Mouse (Mus musculus) 3134 (cell line): ENCODE measurements around the gene Hist2h3b.
"Not testable (repeated sequence)": the region's sequence is repeated elsewhere in the genome, so short reads cannot be mapped to it uniquely, and the experiment has no call there.

ENCODE experiments used
- DNase-seq: peaks from one replicate; pipeline ENCODE4 v3.0.0-alpha.2; 2011; ENCODE audit warnings: low spot score; ENCODE audit not compliant: insufficient read length; ENCODE audit errors: extremely low read depth

Hist2h3b gene

DNA sequence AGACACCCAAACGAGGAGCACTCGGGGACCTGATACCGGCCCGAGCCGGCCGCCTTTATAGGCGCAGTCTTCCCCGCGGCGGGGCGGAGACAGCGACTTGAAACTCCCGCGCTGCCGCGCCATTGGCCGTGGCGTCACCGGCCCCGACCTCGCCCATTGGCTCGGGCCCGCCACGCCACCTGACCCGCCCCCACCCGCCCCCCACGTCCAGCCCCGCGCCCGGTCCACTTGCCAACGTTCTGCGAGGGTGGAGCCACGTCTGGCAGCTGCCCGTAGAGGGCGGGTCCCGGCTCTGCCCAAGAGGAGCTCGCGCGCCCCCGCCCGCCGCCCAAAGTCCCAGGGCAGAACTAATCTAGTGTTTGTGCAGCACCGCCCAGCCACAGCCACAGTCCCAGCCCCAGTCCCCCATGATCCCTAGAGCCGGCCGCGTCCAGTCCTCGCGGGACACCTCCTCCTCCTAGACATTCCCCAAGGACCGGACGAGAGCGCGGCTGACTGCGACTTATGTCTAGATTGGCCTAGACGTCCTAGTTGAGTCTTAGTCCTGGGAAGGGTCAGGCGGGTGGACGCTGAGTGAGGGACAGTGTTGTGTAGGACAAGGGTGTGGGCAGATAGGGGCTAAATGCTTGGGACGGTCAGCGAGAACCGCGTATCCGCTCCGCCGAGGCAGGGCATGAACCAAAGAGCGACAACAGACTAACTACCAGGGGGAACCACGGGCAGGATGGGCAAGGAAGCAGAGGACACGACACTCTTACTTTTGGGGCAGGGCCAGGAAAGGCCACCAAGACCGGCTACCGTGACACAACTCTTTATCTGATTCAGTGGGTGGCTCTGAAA lies 29.3 kb upstream of the Hist2h3b start, which contains the start of gene Hist2h3c2:
Gene Hist2h3c2, minus strand, starts transcription at position 174 of the 840 bp plus-strand sequence.
- DNase-seq: not testable (repeated sequence)

DNA sequence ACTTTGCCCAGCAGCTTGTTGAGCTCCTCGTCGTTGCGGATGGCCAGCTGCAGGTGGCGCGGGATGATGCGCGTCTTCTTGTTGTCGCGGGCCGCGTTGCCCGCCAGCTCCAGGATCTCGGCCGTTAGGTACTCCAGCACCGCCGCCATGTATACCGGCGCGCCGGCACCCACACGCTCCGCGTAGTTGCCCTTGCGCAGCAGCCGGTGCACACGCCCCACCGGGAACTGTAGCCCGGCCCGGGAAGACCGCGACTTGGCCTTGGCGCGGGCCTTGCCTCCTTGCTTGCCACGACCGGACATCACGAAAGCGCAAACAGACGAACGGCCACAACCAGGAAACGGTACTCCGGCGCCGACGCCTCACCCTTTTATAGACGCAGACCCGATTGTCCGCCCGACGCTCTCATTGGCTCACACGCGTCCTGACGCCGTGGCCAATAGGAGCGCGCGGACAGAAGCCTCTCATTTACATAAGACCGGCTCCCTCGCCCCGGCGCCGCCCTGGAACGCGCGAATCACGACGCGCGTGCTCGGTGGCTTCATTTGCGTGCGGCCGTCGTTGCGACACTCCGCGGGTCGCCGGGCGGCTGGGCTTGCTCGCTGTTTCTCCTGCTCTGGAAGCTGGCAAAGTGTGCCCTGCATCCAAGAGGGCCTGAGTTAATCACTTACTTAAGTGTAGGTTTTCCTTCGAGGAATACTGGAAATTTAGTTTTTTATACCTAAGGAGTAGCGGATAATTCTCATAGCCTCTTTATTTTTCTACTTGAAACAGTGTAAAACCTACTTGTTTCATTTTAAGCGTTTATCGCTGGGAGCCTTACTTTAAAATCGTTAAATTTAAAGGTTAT lies 28.3 kb upstream of the Hist2h3b start, which contains the start of gene Hist2h2aa2:
Gene Hist2h2aa2, minus strand, starts transcription at position 328 of the 850 bp plus-strand sequence.
- DNase-seq: peak; percentile 93

DNA sequence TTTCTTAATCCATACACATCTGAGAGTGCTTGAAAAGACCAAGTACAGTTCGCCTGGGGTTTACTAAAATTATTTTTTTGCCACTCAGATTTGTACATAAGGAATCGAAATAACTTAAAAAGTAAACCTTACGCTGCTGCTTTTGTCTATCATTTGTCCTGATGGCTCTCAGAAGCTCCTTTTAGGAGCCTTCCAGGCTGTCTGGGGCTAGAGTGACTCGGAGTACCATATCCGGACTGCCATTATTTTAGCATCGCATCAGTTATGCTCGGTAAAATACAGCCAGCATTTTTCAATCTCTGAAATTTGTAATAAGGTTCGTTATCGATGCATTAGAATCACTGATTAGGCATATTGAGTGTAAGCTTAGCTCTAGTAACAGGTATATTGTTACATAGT lies 27.7 kb upstream of the Hist2h3b start:
- no peak for DNase-seq

DNA sequence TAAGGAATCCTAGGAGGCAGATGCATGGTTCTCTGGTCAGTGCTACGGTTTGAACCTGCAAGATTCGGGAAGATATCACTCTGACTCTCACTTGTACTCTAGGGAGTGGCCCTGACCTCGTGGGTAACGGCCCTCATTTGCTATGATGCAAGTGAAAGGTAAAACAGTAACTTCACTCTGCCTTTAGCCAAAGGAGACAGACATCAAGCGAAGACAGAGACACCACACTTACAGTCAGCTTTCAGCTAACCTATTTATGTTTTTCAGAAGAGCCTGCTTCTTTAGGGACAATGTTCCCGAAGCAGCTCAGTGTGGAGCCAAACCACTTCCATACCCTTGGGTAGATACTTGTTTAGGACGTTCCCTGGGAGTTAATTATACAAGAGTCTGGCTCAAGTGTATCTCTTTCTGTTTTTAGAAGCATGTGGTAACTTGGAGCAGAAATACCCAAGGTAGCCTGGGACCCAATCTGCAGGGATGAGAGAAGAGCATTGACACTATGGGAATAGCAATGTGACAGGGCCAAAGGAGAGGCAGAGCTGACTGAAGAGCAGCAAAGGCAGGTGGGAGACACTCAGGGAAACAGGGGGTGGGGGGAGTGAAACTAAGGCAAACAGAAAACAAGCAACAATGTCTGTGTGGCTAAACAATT lies 24.4 kb upstream of the Hist2h3b start:
- peak; percentile 31 for DNase-seq

DNA sequence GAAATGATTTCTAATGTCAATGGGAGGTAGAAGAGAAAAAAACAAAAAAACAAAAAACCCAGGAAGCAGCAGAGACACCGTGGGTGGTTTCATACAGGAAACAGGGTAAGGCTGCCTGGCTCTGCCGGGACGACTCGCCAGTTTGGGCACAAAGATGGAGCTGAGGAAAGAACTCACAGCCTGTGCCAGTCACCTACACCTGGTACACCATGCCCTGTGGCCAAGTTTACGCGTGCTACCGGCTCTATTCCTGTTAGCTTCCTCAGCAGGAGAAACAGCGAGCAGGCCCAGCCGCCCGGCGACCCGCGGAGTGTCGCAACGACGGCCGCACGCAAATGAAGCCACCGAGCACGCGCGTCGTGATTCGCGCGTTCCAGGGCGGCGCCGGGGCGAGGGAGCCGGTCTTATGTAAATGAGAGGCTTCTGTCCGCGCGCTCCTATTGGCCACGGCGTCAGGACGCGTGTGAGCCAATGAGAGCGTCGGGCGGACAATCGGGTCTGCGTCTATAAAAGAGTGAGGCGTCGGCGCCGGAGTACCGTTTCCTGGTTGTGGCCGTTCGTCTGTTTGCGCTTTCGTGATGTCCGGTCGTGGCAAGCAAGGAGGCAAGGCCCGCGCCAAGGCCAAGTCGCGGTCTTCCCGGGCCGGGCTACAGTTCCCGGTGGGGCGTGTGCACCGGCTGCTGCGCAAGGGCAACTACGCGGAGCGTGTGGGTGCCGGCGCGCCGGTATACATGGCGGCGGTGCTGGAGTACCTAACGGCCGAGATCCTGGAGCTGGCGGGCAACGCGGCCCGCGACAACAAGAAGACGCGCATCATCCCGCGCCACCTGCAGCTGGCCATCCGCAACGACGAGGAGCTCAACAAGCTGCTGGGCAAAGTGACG lies 23.2 kb upstream of the Hist2h3b start, which contains the start of gene Hist2h2aa1:
Gene Hist2h2aa1, plus strand, starts transcription at position 495 of the 884 bp plus-strand sequence.
- DNase-seq: peak; percentile 98

DNA sequence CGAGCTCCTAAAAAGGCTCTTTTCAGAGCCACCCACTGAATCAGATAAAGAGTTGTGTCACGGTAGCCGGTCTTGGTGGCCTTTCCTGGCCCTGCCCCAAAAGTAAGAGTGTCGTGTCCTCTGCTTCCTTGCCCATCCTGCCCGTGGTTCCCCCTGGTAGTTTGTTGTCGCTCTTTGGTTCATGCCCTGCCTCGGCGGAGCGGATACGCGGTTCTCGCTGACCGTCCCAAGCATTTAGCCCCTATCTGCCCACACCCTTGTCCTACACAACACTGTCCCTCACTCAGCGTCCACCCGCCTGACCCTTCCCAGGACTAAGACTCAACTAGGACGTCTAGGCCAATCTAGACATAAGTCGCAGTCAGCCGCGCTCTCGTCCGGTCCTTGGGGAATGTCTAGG lies 22.4 kb upstream of the Hist2h3b start:
- not testable (repeated sequence) for DNase-seq

DNA sequence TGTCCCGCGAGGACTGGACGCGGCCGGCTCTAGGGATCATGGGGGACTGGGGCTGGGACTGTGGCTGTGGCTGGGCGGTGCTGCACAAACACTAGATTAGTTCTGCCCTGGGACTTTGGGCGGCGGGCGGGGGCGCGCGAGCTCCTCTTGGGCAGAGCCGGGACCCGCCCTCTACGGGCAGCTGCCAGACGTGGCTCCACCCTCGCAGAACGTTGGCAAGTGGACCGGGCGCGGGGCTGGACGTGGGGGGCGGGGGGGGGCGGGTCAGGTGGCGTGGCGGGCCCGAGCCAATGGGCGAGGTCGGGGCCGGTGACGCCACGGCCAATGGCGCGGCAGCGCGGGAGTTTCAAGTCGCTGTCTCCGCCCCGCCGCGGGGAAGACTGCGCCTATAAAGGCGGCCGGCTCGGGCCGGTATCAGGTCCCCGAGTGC lies 22.0 kb upstream of the Hist2h3b start, which contains the start of gene Hist2h3c1:
Gene Hist2h3c1, plus strand, starts transcription at position 259 of the 430 bp plus-strand sequence.
- DNase-seq: not testable (repeated sequence)

DNA sequence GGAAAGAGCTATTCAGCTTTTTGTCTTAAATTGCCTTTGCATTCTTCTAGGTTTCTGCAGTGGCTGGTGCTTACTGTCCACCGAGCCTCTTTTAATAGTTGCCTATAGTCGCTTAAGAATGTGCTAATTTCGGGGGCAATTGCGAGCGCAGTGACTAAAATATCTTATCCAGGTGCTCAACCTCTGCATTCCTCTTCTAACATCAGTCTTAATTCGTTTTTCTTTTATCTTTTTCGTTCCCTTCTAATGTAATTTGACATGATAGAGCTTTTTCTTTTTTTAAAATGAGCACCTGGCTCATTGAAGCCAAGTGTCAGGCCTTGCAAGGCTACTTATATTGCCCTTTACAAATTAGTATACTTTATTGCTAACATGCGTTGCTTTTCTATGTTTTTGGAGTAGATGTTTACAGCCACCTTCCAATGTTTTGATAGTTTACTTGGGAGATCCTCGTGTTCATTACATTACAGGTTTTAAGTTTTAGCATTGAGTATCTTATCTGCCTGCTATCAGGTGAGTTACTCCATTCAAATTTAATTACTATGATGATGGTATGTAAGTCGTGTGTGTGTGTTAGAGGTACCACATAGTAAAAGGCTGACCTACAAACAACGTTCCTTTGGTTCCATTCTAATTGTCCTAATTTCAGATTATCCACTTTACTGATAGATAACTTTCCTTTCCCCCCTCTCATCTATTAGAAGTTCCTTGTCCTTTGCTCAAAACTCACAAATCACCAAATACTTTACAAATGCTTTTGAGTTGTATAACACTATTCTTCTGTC lies 20.9 kb upstream of the Hist2h3b start:
- DNase-seq: peak; percentile 82

DNA sequence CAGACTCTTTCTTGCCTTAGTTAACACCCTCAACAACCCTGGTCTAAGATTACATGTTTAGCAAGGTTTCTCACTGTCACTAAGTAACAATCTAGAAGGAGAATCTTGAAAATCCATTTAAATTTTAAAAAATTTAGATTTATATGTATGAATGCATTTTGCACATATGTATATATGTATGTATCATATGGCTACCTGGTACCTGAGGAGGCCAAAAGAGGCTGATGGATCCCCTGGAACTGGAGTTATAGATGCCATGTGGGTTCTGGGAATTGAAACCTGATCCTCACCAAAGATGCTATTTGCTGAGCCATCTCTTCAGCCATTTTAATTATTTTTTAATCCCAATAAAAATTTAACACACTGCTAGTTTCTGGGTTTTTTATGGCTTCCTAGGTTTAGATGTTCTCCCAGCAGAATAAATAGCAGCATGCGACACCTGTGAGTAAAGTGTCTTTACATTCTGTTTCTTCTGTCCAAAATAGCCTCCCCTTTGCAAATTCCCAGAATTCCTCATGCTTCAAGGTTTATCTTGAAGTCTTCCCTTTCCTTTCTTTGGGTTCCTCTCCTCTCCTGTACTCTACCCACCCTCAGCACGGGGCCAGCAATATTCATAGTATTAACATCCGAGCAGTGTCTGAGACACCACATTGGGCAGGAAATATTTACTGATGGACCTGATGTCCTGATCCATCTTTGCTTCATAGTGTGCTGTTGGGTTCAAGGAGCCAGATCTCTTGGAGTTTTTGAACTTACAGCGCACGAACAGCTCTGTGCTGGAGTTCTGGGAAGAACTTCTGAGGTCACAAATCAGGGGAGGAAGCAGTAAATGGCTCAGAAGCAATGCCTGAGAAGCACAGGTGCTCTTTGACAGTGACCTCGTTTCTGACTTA lies 20.1 kb upstream of the Hist2h3b start:
- peak; percentile 49 for DNase-seq

DNA sequence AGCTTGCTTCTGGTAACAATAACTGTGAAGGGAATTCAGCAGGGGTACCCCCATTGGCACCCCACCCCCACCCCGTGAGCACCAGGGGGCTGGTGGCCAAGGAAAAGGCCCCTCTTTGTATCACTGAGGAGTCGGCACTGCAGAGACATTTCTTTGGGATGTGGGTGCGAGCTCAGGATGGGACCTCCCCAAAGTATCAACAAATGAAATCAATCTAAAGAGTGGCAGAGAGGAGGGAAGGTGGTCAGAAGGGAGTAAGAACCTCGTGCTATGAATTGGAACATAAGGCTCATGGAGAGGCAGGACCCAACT lies 19.5 kb upstream of the Hist2h3b start:
- DNase-seq: peak; percentile 76

DNA sequence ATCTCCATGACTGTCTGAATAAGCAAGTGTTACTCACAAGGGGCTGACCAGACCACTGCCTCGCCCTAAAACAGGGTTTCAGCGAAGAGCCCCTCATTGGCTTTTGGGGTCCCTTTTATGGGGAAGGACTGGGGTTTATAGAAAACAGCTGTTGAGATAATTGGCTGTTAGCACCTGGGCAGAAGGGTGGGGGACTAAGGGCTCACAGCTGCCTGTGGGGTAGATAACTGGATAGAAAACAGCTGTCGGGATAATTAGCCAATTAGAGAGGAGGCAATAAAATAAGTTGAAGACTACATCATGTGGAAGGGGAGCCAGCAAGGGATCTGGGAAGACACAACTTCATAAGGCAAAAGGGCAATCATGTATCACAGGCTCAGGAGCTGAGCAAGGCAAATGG lies 17.6 kb upstream of the Hist2h3b start:
- no peak for DNase-seq

DNA sequence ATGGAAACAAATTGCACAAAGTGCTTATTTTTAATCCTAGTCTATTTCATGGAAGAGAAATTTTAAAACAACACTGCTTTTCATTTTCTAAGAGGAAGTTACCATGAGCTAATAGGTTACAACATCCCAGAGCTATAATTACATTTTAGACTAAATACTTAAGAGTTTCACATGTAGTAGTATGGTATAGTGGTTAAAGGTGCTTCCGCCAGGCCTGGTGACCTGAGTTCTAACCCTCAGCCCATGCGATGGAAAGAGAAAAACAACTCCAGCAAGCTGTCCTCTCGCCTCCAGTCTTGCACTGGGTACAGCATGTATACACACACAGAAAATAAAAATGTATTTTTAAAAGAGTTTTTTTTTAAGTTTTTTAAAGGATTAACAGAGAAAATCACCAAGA lies 16.7 kb upstream of the Hist2h3b start:
- no peak for DNase-seq

DNA sequence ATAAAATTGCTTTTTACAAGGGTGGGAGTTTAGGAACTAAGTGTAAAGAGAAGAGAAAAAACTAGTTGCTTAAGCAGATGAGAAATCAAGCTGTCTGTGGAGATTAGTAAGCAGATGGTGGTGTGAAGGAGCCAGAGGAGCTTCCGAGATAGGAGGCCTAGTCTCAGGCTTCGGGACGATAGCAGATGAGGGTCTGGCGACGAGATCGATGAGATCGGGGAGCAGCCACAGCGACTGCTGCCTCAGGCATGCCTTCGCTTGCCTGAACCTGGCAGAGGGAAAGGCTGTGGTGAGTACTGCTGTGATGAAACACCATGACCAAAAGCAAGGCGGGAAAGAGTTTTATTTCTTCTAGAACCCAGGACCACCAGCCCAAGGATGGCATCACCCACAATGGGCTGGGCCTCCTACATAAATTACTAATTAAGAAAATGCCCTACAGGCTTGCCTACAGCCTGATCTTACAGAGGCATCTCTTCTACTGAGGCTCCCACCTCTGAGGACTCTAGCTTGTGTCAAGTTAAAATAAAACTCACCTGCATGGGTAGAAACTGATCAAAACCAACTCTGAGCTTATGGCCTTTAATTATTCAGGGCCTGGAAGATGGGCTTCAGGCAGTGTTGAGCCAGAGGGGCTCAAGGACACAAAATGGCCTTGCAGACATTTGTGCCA lies 13.6 kb upstream of the Hist2h3b start:
- no peak for DNase-seq

DNA sequence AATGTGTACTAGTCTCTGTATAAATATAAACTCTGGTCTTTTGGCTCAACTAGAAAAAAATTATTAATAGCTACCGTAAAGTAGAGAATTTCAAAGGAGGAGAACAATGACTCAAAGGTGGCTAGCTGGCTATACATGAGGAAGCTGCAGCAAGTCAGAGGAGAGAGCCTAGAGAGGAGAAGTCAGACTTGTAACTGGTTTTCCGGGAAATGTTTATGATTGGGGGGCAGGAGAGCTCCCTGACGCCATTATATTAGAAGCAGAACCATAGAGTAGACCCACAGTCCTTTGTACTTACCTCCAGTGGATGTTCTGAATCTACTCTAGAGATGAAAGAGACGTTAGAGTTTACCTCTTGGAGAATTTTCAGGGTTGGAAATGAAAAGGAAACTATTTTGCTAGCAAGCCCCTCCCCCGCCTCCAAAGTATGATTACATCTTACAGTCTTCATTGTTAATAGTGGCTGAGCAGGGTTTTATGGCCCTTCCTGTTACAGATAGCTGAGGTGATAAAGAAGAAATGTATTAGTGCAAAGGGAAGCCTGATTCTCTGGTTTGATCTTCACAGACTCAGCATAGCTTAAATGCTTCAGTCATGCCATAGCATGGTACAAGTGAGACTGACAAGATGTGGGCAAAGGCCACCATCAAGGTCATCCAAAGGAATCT lies 12.4 kb upstream of the Hist2h3b start:
- DNase-seq: no peak

DNA sequence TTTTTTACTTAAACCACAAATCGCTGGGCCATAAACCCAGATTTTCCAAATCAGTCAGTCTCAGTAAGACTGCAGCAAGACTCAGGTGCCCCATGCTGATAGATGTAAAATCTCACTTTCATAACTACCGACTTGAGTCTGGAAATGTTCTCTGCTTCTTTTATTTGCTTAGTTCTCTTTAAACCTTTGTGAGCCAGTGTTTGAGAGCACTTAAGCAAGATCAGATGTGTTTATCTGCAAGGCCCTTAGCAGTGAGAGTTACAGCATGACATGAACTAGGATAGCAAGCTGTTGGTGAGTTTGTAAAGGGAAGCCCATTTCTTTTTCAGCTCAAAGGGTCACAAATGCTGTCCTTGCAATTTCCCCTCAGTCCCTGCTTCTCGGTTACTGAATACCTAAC lies 11.3 kb upstream of the Hist2h3b start:
- no peak for DNase-seq

DNA sequence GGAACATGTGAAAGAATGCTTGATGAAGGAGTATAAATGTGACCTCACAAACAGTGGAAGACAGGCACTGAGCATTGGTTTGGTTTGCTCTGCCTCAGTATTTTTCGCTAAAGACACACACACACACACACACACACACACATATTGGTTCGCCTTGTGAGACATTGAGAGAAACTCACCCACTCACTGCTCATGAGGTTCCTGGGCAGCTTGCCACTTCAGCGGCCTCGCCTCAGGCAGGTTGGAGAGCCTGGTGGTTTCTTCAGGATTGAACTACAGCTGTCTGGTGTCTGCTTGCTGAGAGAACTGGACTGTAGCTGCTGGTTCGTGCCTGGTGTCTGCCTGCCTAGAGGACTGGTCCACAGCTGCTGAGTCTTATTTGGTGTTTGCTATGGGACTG lies 8.2 kb upstream of the Hist2h3b start:
- DNase-seq: peak; percentile 46

DNA sequence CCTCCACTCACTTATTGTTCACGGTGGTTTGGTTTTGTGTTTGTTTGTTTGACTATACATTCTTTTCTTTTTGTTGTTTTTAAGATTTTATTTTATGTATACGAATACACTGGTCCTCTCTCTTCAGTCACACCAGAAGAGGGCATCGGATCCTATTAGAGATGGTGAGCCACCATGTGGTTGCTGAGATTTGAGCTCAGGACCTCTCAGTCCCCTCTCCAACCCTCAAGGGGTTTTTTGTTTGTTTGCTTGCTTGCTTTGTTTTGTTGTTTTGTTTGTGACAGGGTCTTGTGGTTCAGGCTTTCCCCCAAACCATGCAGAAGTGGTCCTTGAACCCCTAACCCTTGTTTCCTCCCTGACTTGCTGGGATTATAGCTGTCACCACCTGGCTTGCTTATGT lies 6.8 kb upstream of the Hist2h3b start:
- peak; percentile 29 for DNase-seq
